ENCODE assay signal across 10 mouse cellular contexts in genomic region chr9:103090116-103090875, GRCm38 (mm10). TPM values are rescaled to one million over a fixed set of nuclear protein-coding genes. Genes with fewer than 3 reads are reported as not detected.
DNase-seq lines count a peak whose midpoint lies in the region; ATAC-seq and TF ChIP-seq lines count a peak whose summit lies in the region.
"Had no signal": no experiment of that assay in that cellular context is flagged by ENCODE, and none has a peak within 500 bp of the region (broad histone marks: within the 10 kb centered on the region; RNA-seq: fewer than 3 reads in every experiment).

No protein-coding gene starts in this region.

- no peaks in the 10 kb centered on the region for H3K9me3 ChIP-seq in midbrain, postnatal 0 days (ENCODE audit: low read length)
- no peaks in the 10 kb centered on the region for H3K9me3 ChIP-seq in midbrain, embryonic 16.5 days (replicated peaks; ENCODE audit: control insufficient read depth, low read length, poor library complexity, severe bottlenecking)
- H3K9me3 ChIP-seq in intestine, embryonic 15.5 days = no peaks in the 10 kb centered on the region
- no peaks in the 10 kb centered on the region for H3K9me3 ChIP-seq in liver, embryonic 14.5 days (ENCODE audit: control insufficient read depth, low read length)
- H3K9me3 ChIP-seq: limb, embryonic 12.5 days; neural tube, embryonic 13.5 days had no signal

- no peak overlapping the region for H3K9ac ChIP-seq in midbrain, postnatal 0 days (replicated peaks; ENCODE audit: low read length, poor library complexity, severe bottlenecking)
- no peak overlapping the region for H3K9ac ChIP-seq in midbrain, embryonic 16.5 days (ENCODE audit: low read depth, low read length)
- no peak overlapping the region for H3K9ac ChIP-seq in intestine, embryonic 15.5 days
- no peak overlapping the region for H3K9ac ChIP-seq in liver, embryonic 14.5 days (replicated peaks)
- H3K9ac ChIP-seq: limb, embryonic 12.5 days; neural tube, embryonic 13.5 days had no signal

- H3K4me1 ChIP-seq in midbrain, postnatal 0 days (ENCODE audit: insufficient read depth, low read length) = 0 out of 2 replicates have a peak, but pooled peaks cover 3% of the 10 kb centered on the region
- H3K4me1 ChIP-seq in midbrain, embryonic 16.5 days (ENCODE audit: control insufficient read depth, insufficient read depth, low read length) = peaks cover 2% of the 10 kb centered on the region; the same call in 1 of the 2 replicates
- H3K4me1 ChIP-seq in intestine, embryonic 15.5 days (replicated peaks) = peaks cover 22% of the 10 kb centered on the region
- peaks cover 2 to 15% of the 10 kb centered on the region in 2 experiments; a peak in 3 of 4 replicates for H3K4me1 ChIP-seq in liver, embryonic 14.5 days (replicated peaks; ENCODE audit: control insufficient read depth in 2 of 2, insufficient read depth in 2 of 2, low read length in 1 of 2)

- no peak overlapping the region for H3K27ac ChIP-seq in midbrain, postnatal 0 days (ENCODE audit: low read depth, low read length)
- H3K27ac ChIP-seq in midbrain, embryonic 16.5 days (ENCODE audit: low read length) = no peak overlapping the region
- H3K27ac ChIP-seq in intestine, embryonic 15.5 days = peak overlapping the region; percentile 66
- H3K27ac ChIP-seq in liver, embryonic 14.5 days = no peak overlapping the region
- H3K27ac ChIP-seq: limb, embryonic 12.5 days; neural tube, embryonic 13.5 days had no signal

- DNase-seq in midbrain, postnatal 0 days (ENCODE audit: low spot score) = peak; percentile 66
- peak; percentile 17 to 23 (median 20) for DNase-seq in liver, embryonic 14.5 days (ENCODE audit: low read depth in 3 of 3, low spot score in 3 of 3)
- DNase-seq in yolk sac, embryonic 10.5 days (ENCODE audit: low spot score) = peak; percentile 83
- no peak for DNase-seq in frontal cortex, postnatal 10 days (ENCODE audit: low spot score in 2 of 2)
- DNase-seq in right cerebral cortex, postnatal 4 days = no peak

- no peak overlapping the region for H3K4me3 ChIP-seq in midbrain, postnatal 0 days (ENCODE audit: low read depth, low read length)
- no peak overlapping the region for H3K4me3 ChIP-seq in midbrain, embryonic 16.5 days (ENCODE audit: low read depth, low read length)
- no peak overlapping the region for H3K4me3 ChIP-seq in intestine, embryonic 15.5 days (replicated peaks)
- H3K4me3 ChIP-seq in liver, embryonic 14.5 days (ENCODE audit: insufficient read depth in 1 of 2, low read depth in 2 of 2, low read length in 2 of 2) = no peak overlapping the region
- H3K4me3 ChIP-seq: limb, embryonic 12.5 days; neural tube, embryonic 13.5 days had no signal

- TF ChIP-seq CTCF in midbrain, postnatal 0 days (IDR thresholded peaks at IDR 0.05) = no peak
- no peak for TF ChIP-seq CTCF in liver, embryonic 14.5 days (IDR thresholded peaks at IDR 0.05; ENCODE audit: low read depth)

- H3K4me2 ChIP-seq in midbrain, postnatal 0 days (ENCODE audit: low read depth, low read length, poor library complexity, severe bottlenecking) = no peak overlapping the region
- no peak overlapping the region for H3K4me2 ChIP-seq in midbrain, embryonic 16.5 days (ENCODE audit: low read length)
- H3K4me2 ChIP-seq in intestine, embryonic 15.5 days (replicated peaks) = peak overlapping the region; percentile 20
- peak overlapping the region; percentile 0 for H3K4me2 ChIP-seq in liver, embryonic 14.5 days (ENCODE audit: low read depth)
- H3K4me2 ChIP-seq: limb, embryonic 12.5 days; neural tube, embryonic 13.5 days had no signal

- H3K36me3 ChIP-seq in midbrain, postnatal 0 days (ENCODE audit: insufficient read depth, low read length) = no peaks in the 10 kb centered on the region
- H3K36me3 ChIP-seq in midbrain, embryonic 16.5 days (ENCODE audit: control insufficient read depth, insufficient read depth, low read length) = no peaks in the 10 kb centered on the region
- H3K36me3 ChIP-seq in intestine, embryonic 15.5 days = no peaks in the 10 kb centered on the region
- H3K36me3 ChIP-seq in liver, embryonic 14.5 days (replicated peaks; ENCODE audit: control insufficient read depth, insufficient read depth, low read depth) = no peaks in the 10 kb centered on the region
- H3K36me3 ChIP-seq: limb, embryonic 12.5 days; neural tube, embryonic 13.5 days had no signal

- no peak for ATAC-seq in midbrain, postnatal 0 days (ENCODE audit: low FRiP score)
- ATAC-seq in midbrain, embryonic 16.5 days = no peak
- peak; percentile 92 for ATAC-seq in intestine, embryonic 15.5 days
- ATAC-seq in liver, embryonic 14.5 days (ENCODE audit: insufficient read depth) = peak; percentile 64; the same call in 1 of the 2 replicates
- no peak for ATAC-seq in granulocyte monocyte progenitor cell, adult 5-6 weeks (replicated peaks; ENCODE audit: poor library complexity, severe bottlenecking)

- H3K27me3 ChIP-seq in midbrain, postnatal 0 days (ENCODE audit: insufficient read depth, low read length) = no peaks in the 10 kb centered on the region
- no peaks in the 10 kb centered on the region for H3K27me3 ChIP-seq in midbrain, embryonic 16.5 days (ENCODE audit: control insufficient read depth, insufficient read depth, low read depth, low read length)
- H3K27me3 ChIP-seq in intestine, embryonic 15.5 days (replicated peaks) = no peaks in the 10 kb centered on the region
- H3K27me3 ChIP-seq in liver, embryonic 14.5 days (ENCODE audit: control insufficient read depth, insufficient read depth, low read length) = no peaks in the 10 kb centered on the region
- H3K27me3 ChIP-seq: neural tube, embryonic 13.5 days had no signal

- no peak for TF ChIP-seq EP300 in liver, embryonic 14.5 days (IDR thresholded peaks at IDR 0.05; ENCODE audit: low read depth)

- WGBS in midbrain, postnatal 0 days = 77% methylated on average over 9 of the region's 9 CpGs
- 82% methylated on average over 9 of the region's 9 CpGs for WGBS in midbrain, embryonic 16.5 days
- 46% methylated on average over 9 of the region's 9 CpGs for WGBS in intestine, embryonic 15.5 days
- 37% methylated on average over 9 of the region's 9 CpGs for WGBS in liver, embryonic 14.5 days (ENCODE audit: insufficient replicate concordance)

RNA-seq across cellular contexts. Expression of gene Rab6b, which starts 21.3 kb away (rescaled TPM):
- total RNA-seq in midbrain, postnatal 0 days (2014; rRNA removed) = 228 and 249 TPM in 2 replicates
- polyA plus RNA-seq in midbrain, postnatal 0 days (2015; fragmentation: Nextera tagmentation; extraction: Ambion mirVana) = 157 and 162 TPM in 2 replicates
- polyA plus RNA-seq in midbrain, embryonic 16.5 days (2015; fragmentation: Nextera tagmentation; extraction: Ambion mirVana) = 108 and 126 TPM in 2 replicates
- 5.7 and 5.9 TPM in 2 replicates for polyA plus RNA-seq in intestine, embryonic 15.5 days (2015; fragmentation: Nextera tagmentation; extraction: Ambion mirVana)
- polyA plus RNA-seq in liver, embryonic 14.5 days (2012; rRNA removed) = 0.11 and 0.13 TPM in 2 replicates
- 0.05 TPM in 1 of 2 replicates, not detected in the other for polyA plus RNA-seq in liver, embryonic 14.5 days (2014; fragmentation: Nextera tagmentation; extraction: Ambion mirVana)
- total RNA-seq in granulocyte monocyte progenitor cell, adult 5-6 weeks (2014; fragmentation: Nextera tagmentation) = 0.11 and 0.23 TPM in 2 replicates
- total RNA-seq in granulocyte monocyte progenitor cell, adult 5-6 weeks (2017) = 0.15 and 0.17 TPM in 2 replicates

Comparison
In these comparisons a context has a peak if more than half of its experiments do, and no peak if none do; other contexts are left out.
1. ATAC-seq: peak in intestine, embryonic 15.5 days (single experiment) and liver, embryonic 14.5 days (single experiment); none in midbrain, postnatal 0 days (single experiment), midbrain, embryonic 16.5 days (single experiment) and granulocyte monocyte progenitor cell, adult 5-6 weeks (single experiment).
2. DNase-seq: peak in midbrain, postnatal 0 days (single experiment), liver, embryonic 14.5 days (3 of 3) and yolk sac, embryonic 10.5 days (single experiment); none in frontal cortex, postnatal 10 days (0 of 2) and right cerebral cortex, postnatal 4 days (single experiment).
3. H3K4me2 ChIP-seq: peak in intestine, embryonic 15.5 days (single experiment) and liver, embryonic 14.5 days (single experiment); none in midbrain, postnatal 0 days (single experiment) and midbrain, embryonic 16.5 days (single experiment).
4. RNA of gene Rab6b, which starts 21.3 kb away (polyA plus RNA-seq): 157 to 162 TPM in midbrain, postnatal 0 days and 108 to 126 TPM in midbrain, embryonic 16.5 days; 5.7 to 5.9 TPM in intestine, embryonic 15.5 days and 0.05 to 0.13 TPM in liver, embryonic 14.5 days; every median in the first group is over 10 times any median in the second.